Mouse (Mus musculus) hindlimb bud, embryonic 11.5 days (tissue): Measurements from ENCODE around the gene Gm20931.
"Not testable (repeated sequence)": the region's sequence is repeated elsewhere in the genome, so short reads cannot be mapped to it uniquely, and the experiment has no call there.

Source experiments
- DNase-seq: peaks from one replicate; pipeline ENCODE4 v3.0.0-alpha.2; 2012; ENCODE audit warnings: low read depth, low spot score; ENCODE audit errors: extremely low spot score

Gm20931 gene

DNA sequence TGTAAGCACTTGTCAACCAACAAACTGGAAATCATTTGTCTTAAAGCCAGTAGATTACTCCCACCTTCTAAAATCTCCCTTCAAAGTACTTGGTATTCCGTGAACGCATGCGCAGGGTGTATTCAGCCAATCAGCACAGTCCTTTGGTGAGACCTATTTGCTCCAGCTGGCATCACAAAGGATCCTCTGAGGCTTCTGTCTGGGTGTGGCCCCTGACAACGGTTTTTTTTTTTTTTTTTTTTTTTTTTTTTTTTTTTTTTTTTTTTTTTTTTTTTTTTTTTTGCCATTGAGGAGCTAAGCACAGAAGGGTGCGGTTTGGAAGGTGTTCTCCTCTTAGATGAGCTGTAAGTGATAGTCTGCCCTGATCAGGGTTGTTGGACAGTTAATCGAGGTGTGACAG, at the start of gene Gm20931:
Gm20931 (plus strand) TSS at position 301 of the 400 bp plus-strand sequence.
- DNase-seq = not testable (repeated sequence)
